Mouse (Mus musculus) lung, postnatal 0 days (tissue): ENCODE measurements around the gene Sash1. TPM values are rescaled to one million over a fixed set of nuclear protein-coding genes. Genes with fewer than 3 reads are reported as not detected.

Experiments
- ATAC-seq: fragments of 200-750 bp; cut with Nextera tagmentation; 2 replicates; pipeline ENCODE4 v1.8.0; 2017; ENCODE audit warnings: moderate library complexity
- DNase-seq: peaks from one replicate; pipeline ENCODE4 v3.0.0-alpha.2; 2016; ENCODE audit warnings: low spot score
- H3K27ac ChIP-seq: fragments of 300-500 bp; sonication (generic); 2 replicates; pipeline ENCODE4 v1.5.1; 2014; ENCODE audit warnings: antibody characterized with exemption, mild to moderate bottlenecking, low read length, mixed read lengths
- H3K27me3 ChIP-seq: fragments of 300-500 bp; sonication (generic); replicated peaks from 2 replicates; pipeline ENCODE4 v1.6.1; 2014; ENCODE audit warnings: low read length, mixed read lengths; ENCODE audit not compliant: insufficient read depth
- H3K36me3 ChIP-seq: fragments of 300-500 bp; sonication (generic); 2 replicates; pipeline ENCODE4 v1.6.1; 2014; ENCODE audit warnings: low read length, mixed read lengths; ENCODE audit not compliant: insufficient read depth
- H3K4me1 ChIP-seq: fragments of 300-500 bp; sonication (generic); 2 replicates; pipeline ENCODE4 v1.6.1; 2014; ENCODE audit warnings: antibody characterized with exemption, low read depth, low read length, mixed read lengths; ENCODE audit not compliant: insufficient read depth
- H3K4me2 ChIP-seq: fragments of 300-500 bp; sonication (generic); replicated peaks from 2 replicates; pipeline ENCODE4 v1.6.1; 2014; ENCODE audit warnings: low read depth, mild to moderate bottlenecking, low read length, moderate library complexity, mixed read lengths
- H3K4me3 ChIP-seq: fragments of 300-500 bp; sonication (generic); 2 replicates; pipeline ENCODE4 v1.5.1; 2014; ENCODE audit warnings: low read depth, low read length
- H3K9ac ChIP-seq: fragments of 300-500 bp; sonication (generic); replicated peaks from 2 replicates; pipeline ENCODE4 v1.6.1; 2014; ENCODE audit warnings: low read depth, mild to moderate bottlenecking
- H3K9me3 ChIP-seq: fragments of 300-500 bp; sonication (generic); 2 replicates; pipeline ENCODE4 v1.6.1; 2016; ENCODE audit warnings: low read length, mixed read lengths
- CTCF ChIP-seq: IDR thresholded peaks from 2 replicates; pipeline ENCODE4 v1.5.1; 2016; ENCODE audit warnings: antibody characterized with exemption, mild to moderate bottlenecking
- EP300 ChIP-seq: IDR thresholded peaks from 2 replicates; pipeline ENCODE4 v1.6.1; 2016; ENCODE audit warnings: antibody characterized with exemption, mild to moderate bottlenecking, control low read depth
- WGBS: fragments of 180-500 bp; shearing (Covaris S2); extraction: QIAGEN DNeasy Blood & Tissue Kit; methylation state at CpG from one replicate; pipeline ENCODE4 v1.1.7; 2014; 5-methylcytosine and 5-hydroxymethylcytosine counted together
- polyA plus RNA-seq: library from polyadenylated mRNA; unstranded; fragments of >200 nt; fragmentation: Nextera tagmentation; extraction: Ambion mirVana; gene quantifications from 2 replicates; pipeline ENCODE4 v1.2.1, GENCODE M21; 2015

The Sash1 gene
- polyA plus RNA-seq, 1 experiment from 2014 or later = 10.1 TPM

GRCm38 (mm10) chr10:8847974-8848373, 37.9 kb downstream of the Sash1 start:
- H3K36me3 ChIP-seq = no peaks in the 10 kb centered on the region
- no peak for ATAC-seq
- H3K27me3 ChIP-seq = no peaks in the 10 kb centered on the region
- no peak overlapping the region for H3K4me2 ChIP-seq
- peaks cover 4% of the 10 kb centered on the region; the same call in 1 of the 2 replicates for H3K4me1 ChIP-seq
- no peak overlapping the region for H3K9ac ChIP-seq
- WGBS = 78% methylated on average over 4 of the region's 4 CpGs
- H3K9me3 ChIP-seq = no peaks in the 10 kb centered on the region
- no peak for DNase-seq
- no peak overlapping the region for H3K4me3 ChIP-seq
- TF ChIP-seq CTCF (no peak), EP300 (no peak)
- no peak overlapping the region for H3K27ac ChIP-seq

GRCm38 (mm10) chr10:8846258-8846657, 39.6 kb downstream of the Sash1 start:
- DNase-seq (no peak), ATAC-seq (no peak)
- no peaks in the 10 kb centered on the region for H3K36me3 ChIP-seq
- H3K27ac ChIP-seq = no peak overlapping the region
- 83% methylated on average over 10 of the region's 10 CpGs for WGBS
- H3K9me3 ChIP-seq = no peaks in the 10 kb centered on the region
- no peaks in the 10 kb centered on the region for H3K27me3 ChIP-seq
- H3K4me2 ChIP-seq = no peak overlapping the region
- TF ChIP-seq CTCF = no peak
- TF ChIP-seq EP300 = no peak
- no peak overlapping the region for H3K4me3 ChIP-seq
- H3K9ac ChIP-seq = no peak overlapping the region
- peaks cover 4% of the 10 kb centered on the region; the same call in 1 of the 2 replicates for H3K4me1 ChIP-seq

- Histone ChIP-seq H3K9ac (no peak overlapping the region), H3K9me3 (no peaks in the 10 kb centered on the region), H3K27me3 (no peaks in the 10 kb centered on the region), H3K4me3 (no peak overlapping the region), H3K27ac (no peak overlapping the region; the same call in 1 of the 2 replicates), H3K36me3 (no peaks in the 10 kb centered on the region), H3K4me2 (no peak overlapping the region), H3K4me1 (peaks cover 4% of the 10 kb centered on the region; the same call in 1 of the 2 replicates)
- WGBS = 20% methylated on average over 2 of the region's 2 CpGs
- peak; percentile 60 for DNase-seq
- TF ChIP-seq EP300 (peak; percentile 76), CTCF (no peak)
- peak; percentile 79 for ATAC-seq
Measured at GRCm38 (mm10) chr10:8845230-8845770, 40.6 kb downstream of the Sash1 start.

GRCm38 (mm10) chr10:8839956-8840355, 45.9 kb downstream of the Sash1 start:
- no peak overlapping the region for H3K4me3 ChIP-seq
- ATAC-seq (no peak), DNase-seq (no peak)
- H3K27me3 ChIP-seq = no peaks in the 10 kb centered on the region
- WGBS = 73% methylated on average over 3 of the region's 3 CpGs
- no peaks in the 10 kb centered on the region for H3K36me3 ChIP-seq
- no peak for TF ChIP-seq EP300
- no peak for TF ChIP-seq CTCF
- H3K4me1 ChIP-seq = peaks cover 5% of the 10 kb centered on the region
- H3K27ac ChIP-seq = no peak overlapping the region
- no peak overlapping the region for H3K9ac ChIP-seq
- H3K9me3 ChIP-seq = no peaks in the 10 kb centered on the region
- H3K4me2 ChIP-seq = no peak overlapping the region

- no peak overlapping the region for H3K4me3 ChIP-seq
- H3K9me3 ChIP-seq = no peaks in the 10 kb centered on the region
- ATAC-seq = no peak
- H3K36me3 ChIP-seq = no peaks in the 10 kb centered on the region
- TF ChIP-seq CTCF (peak; percentile 71), EP300 (no peak)
- no peak overlapping the region for H3K9ac ChIP-seq
- WGBS = 86% methylated on average over 17 of the region's 17 CpGs
- no peak overlapping the region for H3K4me2 ChIP-seq
- no peaks in the 10 kb centered on the region for H3K27me3 ChIP-seq
- DNase-seq = peak; percentile 48
- H3K27ac ChIP-seq = no peak overlapping the region
- H3K4me1 ChIP-seq = peaks cover 5% of the 10 kb centered on the region
Measured at GRCm38 (mm10) chr10:8833816-8834464, 51.9 kb downstream of the Sash1 start.

- Histone ChIP-seq H3K4me1 (peaks cover 8% of the 10 kb centered on the region; the same call in 1 of the 2 replicates), H3K4me3 (no peak overlapping the region), H3K27ac (no peak overlapping the region), H3K4me2 (no peak overlapping the region), H3K9ac (no peak overlapping the region), H3K36me3 (no peaks in the 10 kb centered on the region), H3K9me3 (no peaks in the 10 kb centered on the region), H3K27me3 (no peaks in the 10 kb centered on the region)
- WGBS = 87% methylated on average over 10 of the region's 10 CpGs
- DNase-seq = no peak
- no peak for ATAC-seq
- TF ChIP-seq CTCF (no peak), EP300 (no peak)
Measured at GRCm38 (mm10) chr10:8826303-8826702, 59.6 kb downstream of the Sash1 start.
